Mouse (Mus musculus) heart, postnatal 10 days (tissue): ENCODE data around the gene Nedd9. TPM values are rescaled to one million over a fixed set of nuclear protein-coding genes. Genes with fewer than 3 reads are reported as not detected.
"Not testable (repeated sequence)": the region's sequence is repeated elsewhere in the genome, so short reads cannot be mapped to it uniquely, and the experiment has no call there.

Experiments used
- DNase-seq, 2 experiments: peaks; one replicate each; pipeline ENCODE4 v3.0.0; 2021
- intact Hi-C: fragments of 180-260 bp; cut with DNase I; formaldehyde crosslinking; loops from one replicate; pipeline ENCODE4 v1.15.1; 2025
- total RNA-seq, 2 experiments: library from RNA; stranded (reverse); gene quantifications; 2 replicates each; pipeline ENCODE4 v1.2.3; 2021

The Nedd9 gene
- total RNA-seq, 2 experiments from 2014 or later, result 38.5 to 40.9 TPM

DNA sequence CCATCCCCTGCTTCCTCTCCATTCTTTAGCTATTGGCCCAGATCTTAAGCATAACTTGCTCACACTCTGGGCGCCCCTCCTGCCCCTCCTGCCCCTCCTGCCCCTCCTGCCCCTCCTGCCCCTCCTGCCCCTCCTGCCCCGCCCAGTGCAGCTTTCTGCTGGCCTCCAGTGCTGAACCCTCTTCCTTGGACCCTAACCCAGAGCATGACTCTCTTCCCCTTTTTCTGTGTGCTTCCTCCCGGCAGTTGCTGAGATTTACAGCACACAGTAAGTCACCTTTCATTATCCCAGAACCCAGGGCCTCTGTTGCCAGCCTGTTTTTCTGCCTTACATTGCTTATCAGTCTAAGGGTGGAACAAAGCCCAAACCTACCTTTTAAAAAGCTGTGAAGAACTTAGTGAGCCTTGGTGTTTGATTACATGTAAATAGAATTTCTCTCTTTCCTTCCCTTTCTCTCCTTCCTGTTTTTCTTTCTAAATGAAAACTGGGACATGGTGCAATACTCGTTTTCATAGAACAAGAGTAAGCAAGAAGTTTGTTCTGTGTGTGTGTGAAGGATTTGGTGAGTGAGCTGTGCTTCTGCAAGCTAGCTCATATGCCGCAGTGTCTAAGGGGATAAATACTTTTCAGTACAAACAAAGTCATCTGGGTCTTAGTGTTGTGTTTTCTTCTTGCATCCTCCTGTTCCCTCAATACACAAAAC is 223.7 kb downstream of the Nedd9 start:
- intact Hi-C loops, result no loop called here
- no peak for DNase-seq

DNA sequence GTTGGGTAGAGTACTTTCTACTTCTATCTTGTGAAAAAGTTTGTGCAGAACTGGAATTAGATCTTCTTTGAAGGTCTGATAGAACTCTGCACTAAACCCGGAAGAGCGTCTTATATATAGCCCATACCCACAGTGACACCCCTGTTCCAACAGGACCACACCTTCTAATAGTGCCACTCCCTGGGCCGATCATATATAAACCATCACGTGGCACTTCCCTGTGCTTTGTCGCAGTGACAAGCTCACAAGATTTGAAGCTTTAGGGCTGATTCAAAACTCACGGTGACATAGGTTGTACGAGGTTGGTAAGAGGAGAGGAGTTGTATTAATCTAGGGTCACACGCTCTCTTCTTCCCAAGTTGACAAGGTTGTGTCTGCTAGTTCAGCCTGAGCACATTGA is 225.5 kb downstream of the Nedd9 start:
- not testable (repeated sequence) for DNase-seq

More for the DNA sequence above, 225.5 kb downstream of the Nedd9 start:
- intact Hi-C loops, result not testable (repeated sequence)

Other genes with a start within 250 kb of the Nedd9 start
- gene Smim13, start 237.5 kb downstream of the Nedd9 start, total RNA-seq, result 10 to 100 TPM; 19.8 to 21.9 TPM
- gene Gm17364, start 213.4 kb downstream of the Nedd9 start, total RNA-seq, result not detected
- gene Tmem170b, start 118.5 kb upstream of the Nedd9 start, total RNA-seq, result 10 to 100 TPM; 18.6 to 18.8 TPM